In the genomic region with DNA sequence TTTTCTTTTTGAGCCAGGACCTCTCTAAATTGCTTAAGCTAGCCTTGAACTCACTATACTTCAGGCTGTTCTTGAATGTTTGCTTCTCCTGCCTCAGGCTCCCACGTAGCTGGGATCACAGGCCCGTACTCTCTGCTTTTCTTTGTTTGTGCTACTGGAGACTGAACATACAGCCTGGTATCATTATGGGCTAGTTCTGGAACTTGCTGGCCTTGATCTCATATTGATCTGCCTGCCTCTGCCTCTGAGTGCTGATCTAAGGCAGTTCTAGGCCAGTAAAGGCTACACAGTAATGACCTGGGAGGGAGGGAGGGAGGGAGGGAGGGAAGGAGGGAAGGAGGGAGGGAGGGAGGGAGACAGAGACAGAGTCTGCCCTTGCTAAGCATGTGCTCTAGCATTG, we compare ENCODE assay signal across 27 mouse cellular contexts. TPM values are rescaled to one million over a fixed set of nuclear protein-coding genes. Genes with fewer than 3 reads are reported as not detected.
DNase-seq lines count a peak whose midpoint lies in the region; ATAC-seq and TF ChIP-seq lines count a peak whose summit lies in the region.
"Had no signal": no experiment of that assay in that cellular context is flagged by ENCODE, and none has a peak within 500 bp of the region (broad histone marks: within the 10 kb centered on the region; RNA-seq: fewer than 3 reads in every experiment).

No protein-coding gene starts in this region.

- no peak for TF ChIP-seq POLR2A in liver, adult 2 months (IDR thresholded peaks at IDR 0.05; ENCODE audit: extremely low read depth, insufficient read depth, low read length)
- no peak for TF ChIP-seq POLR2A in bone marrow, adult 2 months (IDR thresholded peaks at IDR 0.05; ENCODE audit: borderline replicate concordance, control insufficient read depth, low read depth, low read length)

- H3K36me3 ChIP-seq in liver, adult 2 months (ENCODE audit: control insufficient read depth, insufficient read depth, low read length) = no peaks in the 10 kb centered on the region
- no peaks in the 10 kb centered on the region for H3K36me3 ChIP-seq in liver, embryonic 13.5 days
- H3K36me3 ChIP-seq: embryonic facial prominence, embryonic 10.5 days; embryonic facial prominence, embryonic 13.5 days; forebrain, embryonic 12.5 days; forebrain, embryonic 15.5 days; heart, embryonic 10.5 days; heart, embryonic 13.5 days had no signal

- no peaks in the 10 kb centered on the region for H3K27me3 ChIP-seq in liver, adult 2 months (ENCODE audit: control insufficient read depth, insufficient read depth, low read length)
- no peaks in the 10 kb centered on the region; the same call in 1 of the 2 replicates for H3K27me3 ChIP-seq in liver, embryonic 13.5 days
- H3K27me3 ChIP-seq: embryonic facial prominence, embryonic 13.5 days; forebrain, embryonic 12.5 days; forebrain, embryonic 15.5 days; heart, embryonic 13.5 days had no signal

- DNase-seq in liver, adult 2 months (ENCODE audit: extremely low read depth, low read depth, low spot score) = peak; percentile 93
- DNase-seq in liver = no peak
- no peak for DNase-seq in liver, embryonic 13.5 days
- DNase-seq in gastrocnemius, postnatal 10 days = no peak
- DNase-seq: adrenal gland, adult 8-10 months; adrenal gland, postnatal 25 days; cerebellum, adult 11-12 months; cerebellum, adult 8-10 months; cerebellum, postnatal 10 days; cerebellum, postnatal 36 days; embryo, embryonic 11 days; gastrocnemius, postnatal 36 days; heart, adult 2 months; heart, postnatal 14 days; heart, postnatal 4 days had no signal

- no peak overlapping the region for H3K4me3 ChIP-seq in liver, adult 2 months (ENCODE audit: insufficient read depth, low read depth, low read length)
- H3K4me3 ChIP-seq in bone marrow, adult 2 months (replicated peaks; ENCODE audit: control insufficient read depth, low read depth, low read length) = no peak overlapping the region
- H3K4me3 ChIP-seq in liver, embryonic 13.5 days (replicated peaks) = no peak overlapping the region
- H3K4me3 ChIP-seq: embryonic facial prominence, embryonic 10.5 days; embryonic facial prominence, embryonic 13.5 days; erythroblast, embryonic 14.5 days; forebrain, embryonic 12.5 days; forebrain, embryonic 15.5 days; heart, adult 2 months; heart, embryonic 10.5 days; heart, embryonic 13.5 days had no signal

- no peak overlapping the region for H3K4me2 ChIP-seq in liver, embryonic 13.5 days
- H3K4me2 ChIP-seq: embryonic facial prominence, embryonic 13.5 days; forebrain, embryonic 12.5 days; forebrain, embryonic 15.5 days; heart, embryonic 13.5 days; hindbrain, embryonic 14.5 days had no signal

- WGBS in liver, adult 2 months = 13% methylated on average over 2 of the region's 2 CpGs
- WGBS in bone marrow, adult 2 months = 60% methylated on average over 2 of the region's 2 CpGs
- 61% methylated on average over 2 of the region's 2 CpGs for WGBS in liver, embryonic 13.5 days (ENCODE audit: insufficient replicate concordance)

- H3K27ac ChIP-seq in liver, adult 2 months (replicated peaks; ENCODE audit: insufficient read depth, low read depth, low read length) = peak overlapping the region; percentile 58
- peak overlapping the region; percentile 42; the same call in 1 of the 2 replicates for H3K27ac ChIP-seq in bone marrow, adult 2 months (ENCODE audit: control insufficient read depth, insufficient read depth, low read depth, low read length, poor library complexity)
- peak overlapping the region; percentile 32; the same call in 1 of the 2 replicates for H3K27ac ChIP-seq in liver, embryonic 13.5 days
- H3K27ac ChIP-seq: embryonic facial prominence, embryonic 10.5 days; embryonic facial prominence, embryonic 13.5 days; forebrain, embryonic 12.5 days; forebrain, embryonic 15.5 days; heart, adult 2 months; heart, embryonic 13.5 days; hindbrain, embryonic 14.5 days; hindbrain, postnatal 0 days had no signal

- no peak for TF ChIP-seq CTCF in liver, adult 2 months (IDR thresholded peaks at IDR 0.05; ENCODE audit: low read depth, low read length)
- TF ChIP-seq CTCF in bone marrow, adult 2 months (IDR thresholded peaks at IDR 0.05; ENCODE audit: control insufficient read depth, insufficient read depth, low read length) = no peak

- no peak overlapping the region for H3K9ac ChIP-seq in liver, adult 2 months (ENCODE audit: low read depth, low read length)
- H3K9ac ChIP-seq in liver, embryonic 13.5 days = no peak overlapping the region
- H3K9ac ChIP-seq: embryonic facial prominence, embryonic 13.5 days; forebrain, embryonic 12.5 days; forebrain, embryonic 15.5 days; heart, embryonic 13.5 days; hindbrain, embryonic 14.5 days had no signal

- H3K79me2 ChIP-seq in liver, adult 2 months (ENCODE audit: control insufficient read depth, insufficient read depth, low read length) = no peaks in the 10 kb centered on the region

- ATAC-seq in liver, embryonic 13.5 days (ENCODE audit: low read depth) = no peak
- ATAC-seq in megakaryocyte progenitor cell, adult 5-6 weeks (replicated peaks; ENCODE audit: poor library complexity) = no peak
- ATAC-seq: activated CD4-positive, CD25-positive, alpha-beta regulatory T cell, adult 4 months; forebrain, embryonic 15.5 days; hindbrain, postnatal 0 days had no signal

- H3K4me1 ChIP-seq in liver, adult 2 months (ENCODE audit: control insufficient read depth, insufficient read depth, low read length) = peaks cover 31% of the 10 kb centered on the region
- peaks cover 5% of the 10 kb centered on the region for H3K4me1 ChIP-seq in bone marrow, adult 2 months (ENCODE audit: control insufficient read depth, insufficient read depth, low read length)
- peaks cover 41% of the 10 kb centered on the region for H3K4me1 ChIP-seq in liver, embryonic 13.5 days (replicated peaks)
- H3K4me1 ChIP-seq: forebrain, embryonic 15.5 days had no signal

- H3K9me3 ChIP-seq in liver, embryonic 13.5 days (replicated peaks) = no peaks in the 10 kb centered on the region
- H3K9me3 ChIP-seq: embryonic facial prominence, embryonic 10.5 days; embryonic facial prominence, embryonic 13.5 days; forebrain, embryonic 12.5 days; forebrain, embryonic 15.5 days; heart, embryonic 10.5 days; heart, embryonic 13.5 days had no signal

RNA-seq across cellular contexts. Expression of a gene that starts 20.1 kb away (rescaled TPM):
- total RNA-seq in liver, adult 2 months (2014; rRNA removed) = 149 and 170 TPM in 2 replicates
- 75.3 and 80.3 TPM in 2 replicates for polyA plus RNA-seq in liver, adult 2 months (2012; rRNA removed)
- 71.0 and 96.6 TPM in 2 replicates for polyA plus RNA-seq in bone marrow, adult 2 months (2011; ENCODE audit: insufficient read depth, insufficient read length, low replicate concordance, missing spikeins)
- polyA plus RNA-seq in liver, embryonic 13.5 days (2015; fragmentation: Nextera tagmentation; extraction: Ambion mirVana) = 13.6 and 15.6 TPM in 2 replicates
- total RNA-seq in gastrocnemius, postnatal 10 days (2021) = 10 to 100 TPM; 68.2 to 69.3 TPM
- 124 and 129 TPM in 2 replicates for total RNA-seq in megakaryocyte progenitor cell, adult 5-6 weeks (2015)
- 125 and 139 TPM in 2 replicates for total RNA-seq in megakaryocyte progenitor cell, adult 5-6 weeks (2017)
